Mouse (Mus musculus) midbrain, embryonic 15.5 days (tissue): ENCODE results near the gene Hist1h4k. TPM values are rescaled to one million over a fixed set of nuclear protein-coding genes. Genes with fewer than 3 reads are reported as not detected.
"Not testable (repeated sequence)": the region's sequence is repeated elsewhere in the genome, so short reads cannot be mapped to it uniquely, and the experiment has no call there.

Source experiments
- ATAC-seq: fragments of 200-750 bp; cut with Nextera tagmentation; replicated peaks from 2 replicates; pipeline ENCODE4 v1.8.0; 2017; ENCODE audit warnings: moderate TSS enrichment
- H3K27ac ChIP-seq: fragments of 300-500 bp; sonication (generic); 2 replicates; pipeline ENCODE4 v1.5.1; 2015; ENCODE audit warnings: mild to moderate bottlenecking, inconsistent platforms
- H3K27me3 ChIP-seq: fragments of 300-500 bp; sonication (generic); replicated peaks from 2 replicates; pipeline ENCODE4 v1.6.1; 2015; ENCODE audit warnings: inconsistent platforms
- H3K36me3 ChIP-seq: fragments of 300-500 bp; sonication (generic); replicated peaks from 2 replicates; pipeline ENCODE4 v1.6.1; 2015; ENCODE audit warnings: inconsistent platforms
- H3K4me1 ChIP-seq: fragments of 300-500 bp; sonication (generic); 2 replicates; pipeline ENCODE4 v1.6.1; 2015; ENCODE audit warnings: inconsistent platforms
- H3K4me2 ChIP-seq: fragments of 300-500 bp; sonication (generic); 2 replicates; pipeline ENCODE4 v1.6.1; 2015; ENCODE audit warnings: inconsistent platforms, mild to moderate bottlenecking, moderate library complexity
- H3K4me3 ChIP-seq: fragments of 300-500 bp; sonication (generic); 2 replicates; pipeline ENCODE4 v1.5.1; 2015; ENCODE audit warnings: mild to moderate bottlenecking, inconsistent platforms
- H3K9ac ChIP-seq: fragments of 300-500 bp; sonication (generic); 2 replicates; pipeline ENCODE4 v1.6.1; 2015; ENCODE audit warnings: mild to moderate bottlenecking, inconsistent platforms
- H3K9me3 ChIP-seq: fragments of 300-500 bp; sonication (generic); 2 replicates; pipeline ENCODE4 v1.6.1; 2016; ENCODE audit warnings: inconsistent platforms
- WGBS: fragments of 180-500 bp; shearing (Covaris S2); methylation state at CpG from one replicate; pipeline ENCODE4 v1.1.7; 2015; ENCODE audit warnings: mixed read lengths; 5-methylcytosine and 5-hydroxymethylcytosine counted together
- polyA plus RNA-seq: library from polyadenylated mRNA; unstranded; fragments of >200 nt; fragmentation: Nextera tagmentation; extraction: Ambion mirVana; gene quantifications from 2 replicates; pipeline ENCODE4 v1.2.1, GENCODE M21; 2015

Hist1h4k gene
- polyA plus RNA-seq, result 1.8 and 4.2 TPM in 2 replicates

GRCm38 (mm10) chr13:21750159-21751017 lies at the start of gene Hist1h4k:
Gene Hist1h4k, minus strand, starts transcription at chr13:21750505.
- peak within 1 kb of the TSS; percentile 68 for H3K4me2 ChIP-seq
- ATAC-seq, result peak; percentile 88
- H3K27me3 ChIP-seq, H3K36me3 ChIP-seq, H3K9me3 ChIP-seq: not testable (repeated sequence)
- peak within 1 kb of the TSS; percentile 49 for H3K4me3 ChIP-seq
- H3K9ac ChIP-seq, result peak within 1 kb of the TSS; percentile 45
- under 1% methylated on average over 46 of the region's 56 CpGs for WGBS
- peak within 1 kb of the TSS; percentile 90 for H3K27ac ChIP-seq
- peaks cover 26% of the 10 kb centered on the region for H3K4me1 ChIP-seq

- H3K4me3 ChIP-seq, H3K4me1 ChIP-seq, H3K36me3 ChIP-seq, H3K9ac ChIP-seq, H3K27me3 ChIP-seq, H3K9me3 ChIP-seq, H3K4me2 ChIP-seq, H3K27ac ChIP-seq, ATAC-seq: not testable (repeated sequence)
Measured at GRCm38 (mm10) chr13:21797163-21797562, 46.9 kb upstream of the Hist1h4k start.

- WGBS, result 91% methylated on average over 7 of the region's 7 CpGs
- no peak overlapping the region for H3K9ac ChIP-seq
- no peak overlapping the region for H3K27ac ChIP-seq
- no peak overlapping the region for H3K4me2 ChIP-seq
- no peaks in the 10 kb centered on the region for H3K9me3 ChIP-seq
- no peaks in the 10 kb centered on the region; the same call in 1 of the 2 replicates for H3K4me1 ChIP-seq
- ATAC-seq, result no peak
- 0 out of 2 replicates have a peak, but pooled peaks cover 2% of the 10 kb centered on the region for H3K27me3 ChIP-seq
- H3K36me3 ChIP-seq, result no peaks in the 10 kb centered on the region
- no peak overlapping the region for H3K4me3 ChIP-seq
Measured at GRCm38 (mm10) chr13:21795584-21795983, 45.3 kb upstream of the Hist1h4k start.

- 0 out of 2 replicates have a peak, but pooled peaks cover 2% of the 10 kb centered on the region for H3K27me3 ChIP-seq
- 6% methylated on average over 18 of the region's 18 CpGs for WGBS
- H3K9ac ChIP-seq, result no peak overlapping the region
- no peaks in the 10 kb centered on the region for H3K9me3 ChIP-seq
- no peak overlapping the region for H3K27ac ChIP-seq
- no peak for ATAC-seq
- peaks cover 15% of the 10 kb centered on the region for H3K4me1 ChIP-seq
- no peaks in the 10 kb centered on the region for H3K36me3 ChIP-seq
- peak overlapping the region; percentile 28 for H3K4me2 ChIP-seq
- H3K4me3 ChIP-seq, result no peak overlapping the region
Measured at GRCm38 (mm10) chr13:21790601-21791283, 40.4 kb upstream of the Hist1h4k start.

- H3K27me3 ChIP-seq, result 0 out of 2 replicates have a peak, but pooled peaks cover 2% of the 10 kb centered on the region
Measured at GRCm38 (mm10) chr13:21789925-21790324, 39.6 kb upstream of the Hist1h4k start.

GRCm38 (mm10) chr13:21787760-21788593 lies 37.7 kb upstream of the Hist1h4k start:
- H3K4me1 ChIP-seq, result peaks cover 21% of the 10 kb centered on the region

More at GRCm38 (mm10) chr13:21789925-21790324, 39.6 kb upstream of the Hist1h4k start:
- H3K9ac ChIP-seq, result no peak overlapping the region
- no peaks in the 10 kb centered on the region for H3K36me3 ChIP-seq
- no peak for ATAC-seq
- no peak overlapping the region for H3K27ac ChIP-seq
- peaks cover 15% of the 10 kb centered on the region for H3K4me1 ChIP-seq
- H3K4me3 ChIP-seq, result no peak overlapping the region
- no peaks in the 10 kb centered on the region for H3K9me3 ChIP-seq
- H3K4me2 ChIP-seq, result no peak overlapping the region
- WGBS, result 57% methylated on average over 6 of the region's 6 CpGs

GRCm38 (mm10) chr13:21786899-21787629 lies 36.8 kb upstream of the Hist1h4k start, which contains the start of the genes Hist1h2an and Hist1h2bp:
Gene Hist1h2an, minus strand, starts transcription at chr13:21787218.
Gene Hist1h2bp, plus strand, starts transcription at chr13:21787461.
- H3K4me1 ChIP-seq, result peaks cover 29% of the 10 kb centered on the region
- H3K27ac ChIP-seq, result peak within 1 kb of the TSS; percentile 79
- peak within 1 kb of the TSS; percentile 69 for H3K4me2 ChIP-seq
- H3K27me3 ChIP-seq, H3K9me3 ChIP-seq, H3K36me3 ChIP-seq: not testable (repeated sequence)
- ATAC-seq, result peak; percentile 95
- H3K4me3 ChIP-seq, result peak within 1 kb of the TSS; percentile 41
- WGBS, result under 1% methylated on average over 41 of the region's 63 CpGs
- H3K9ac ChIP-seq, result peak within 1 kb of the TSS; percentile 22; the same call in 1 of the 2 replicates

More at GRCm38 (mm10) chr13:21787760-21788593, 37.7 kb upstream of the Hist1h4k start:
- ATAC-seq, result no peak; the same call in 1 of the 2 replicates
- Histone ChIP-seq H3K4me2 (peak overlapping the region; percentile 69), H3K9me3 (no peaks in the 10 kb centered on the region), H3K36me3 (no peaks in the 10 kb centered on the region), H3K9ac (0 out of 2 replicates have a peak overlapping the region, but pooled peaks have one; percentile 2), H3K27ac (peak overlapping the region; percentile 38; the same call in 1 of the 2 replicates), H3K4me3 (peak overlapping the region; percentile 41), H3K27me3 (0 out of 2 replicates have a peak, but pooled peaks cover 2% of the 10 kb centered on the region)
- WGBS, result 11% methylated on average over 14 of the region's 21 CpGs

- Histone ChIP-seq H3K9ac (peak overlapping the region; percentile 22; the same call in 1 of the 2 replicates), H3K4me1 (peaks cover 29% of the 10 kb centered on the region), H3K4me2 (peak overlapping the region; percentile 69), H3K27ac (peak overlapping the region; percentile 75), H3K27me3 (no peaks in the 10 kb centered on the region), H3K9me3 (no peaks in the 10 kb centered on the region), H3K36me3 (no peaks in the 10 kb centered on the region), H3K4me3 (peak overlapping the region; percentile 41)
- 2% methylated on average over 8 of the region's 8 CpGs for WGBS
- ATAC-seq, result no peak
Measured at GRCm38 (mm10) chr13:21786189-21786898, 36.0 kb upstream of the Hist1h4k start.

GRCm38 (mm10) chr13:21784311-21784710 lies 34.0 kb upstream of the Hist1h4k start:
- Histone ChIP-seq H3K27ac (no peak overlapping the region), H3K36me3 (no peaks in the 10 kb centered on the region), H3K4me1 (peaks cover 44% of the 10 kb centered on the region), H3K27me3 (no peaks in the 10 kb centered on the region), H3K9ac (no peak overlapping the region), H3K4me3 (no peak overlapping the region), H3K4me2 (0 out of 2 replicates have a peak overlapping the region, but pooled peaks have one; percentile 81), H3K9me3 (no peaks in the 10 kb centered on the region)
- 22% methylated on average over 6 of the region's 6 CpGs for WGBS
- ATAC-seq, result no peak

GRCm38 (mm10) chr13:21783734-21784161 lies 33.4 kb upstream of the Hist1h4k start:
- 0 out of 2 replicates have a peak overlapping the region, but pooled peaks have one; percentile 67 for H3K27ac ChIP-seq
- WGBS, result 2% methylated on average over 9 of the region's 9 CpGs

More at GRCm38 (mm10) chr13:21783734-21784161, 33.4 kb upstream of the Hist1h4k start:
- H3K36me3 ChIP-seq, result no peaks in the 10 kb centered on the region
- H3K9me3 ChIP-seq, result no peaks in the 10 kb centered on the region
- no peak overlapping the region for H3K9ac ChIP-seq
- no peak for ATAC-seq
- H3K4me2 ChIP-seq, result peak overlapping the region; percentile 81
- peaks cover 46% of the 10 kb centered on the region for H3K4me1 ChIP-seq
- peak overlapping the region; percentile 41 for H3K4me3 ChIP-seq
- H3K27me3 ChIP-seq, result no peaks in the 10 kb centered on the region
